ENCODE assay signal across 8 mouse cellular contexts in the genomic region with DNA sequence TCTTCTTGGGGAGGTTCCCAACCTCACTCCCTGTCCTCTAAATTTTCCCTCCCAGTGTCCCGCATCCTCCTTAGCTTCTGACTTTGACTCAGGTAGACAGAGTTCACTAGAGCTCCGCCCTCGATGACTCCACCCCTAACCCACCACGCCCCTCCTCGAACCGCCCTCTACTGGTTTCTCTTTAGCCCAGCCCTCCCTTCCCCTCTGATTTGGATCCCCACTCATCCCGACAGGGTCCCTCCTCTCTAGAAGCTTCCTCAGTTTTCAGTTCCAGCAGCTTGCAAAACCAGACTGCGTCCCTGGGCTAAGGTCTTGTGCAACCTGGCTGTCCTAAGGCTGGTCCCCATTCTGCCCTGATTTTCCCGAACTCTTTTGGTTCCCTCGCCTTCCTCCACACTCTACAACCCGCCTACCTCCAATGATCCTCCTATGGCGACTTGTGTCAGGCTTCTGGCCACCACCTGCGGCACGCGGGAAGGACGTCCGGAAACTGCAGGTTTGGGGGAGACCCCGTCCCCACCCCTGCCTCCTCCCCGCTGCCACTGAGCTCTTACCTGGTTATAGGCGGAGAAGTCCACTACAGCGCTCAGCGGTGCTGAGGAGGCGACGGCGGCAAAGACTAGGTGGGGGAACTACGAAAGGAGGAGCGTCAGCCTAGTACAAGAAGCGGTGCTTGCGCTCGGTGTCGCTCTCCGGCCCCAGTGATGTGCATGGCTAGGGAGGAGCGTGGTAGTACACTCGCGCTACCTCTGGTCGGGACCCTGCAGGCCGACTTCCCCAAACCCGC. TPM values are rescaled to one million over a fixed set of nuclear protein-coding genes. Genes with fewer than 3 reads are reported as not detected.
A peak's percentile ranks its signal among the peaks of the same experiment; 100 is the strongest.
DNase-seq lines count a peak whose midpoint lies in the region; ATAC-seq and TF ChIP-seq lines count a peak whose summit lies in the region.

No protein-coding gene starts in this region.

- no peaks in the 10 kb centered on the region for H3K36me3 ChIP-seq in limb, embryonic 14.5 days (ENCODE audit: control insufficient read depth, insufficient read depth, low read length)
- H3K36me3 ChIP-seq in midbrain, embryonic 13.5 days, result no peaks in the 10 kb centered on the region
- no peaks in the 10 kb centered on the region for H3K36me3 ChIP-seq in testis, adult 2 months (ENCODE audit: control insufficient read depth, insufficient read depth, low read length)

- H3K4me1 ChIP-seq in limb, embryonic 14.5 days (ENCODE audit: control insufficient read depth, insufficient read depth, low read length), result peaks cover 9% of the 10 kb centered on the region; the same call in 1 of the 2 replicates
- peaks cover 19% of the 10 kb centered on the region for H3K4me1 ChIP-seq in midbrain, embryonic 13.5 days (replicated peaks)
- H3K4me1 ChIP-seq in testis, adult 2 months (ENCODE audit: control insufficient read depth, insufficient read depth, low read length), result peaks cover 11% of the 10 kb centered on the region

- peak; percentile 30 to 40 for DNase-seq in cerebellum, postnatal 25 days
- no peak for DNase-seq in cerebellum, adult 11-12 months
- peak; percentile 85 for DNase-seq in embryo, embryonic 10.5 days (ENCODE audit: low spot score)
- DNase-seq in heart, postnatal 4 days, result peak; percentile 47
- DNase-seq in limb, embryonic 14.5 days (ENCODE audit: low spot score), result peak; percentile 71
- no peak for DNase-seq in cerebellum, postnatal 4 days (ENCODE audit: low spot score in 2 of 2)

- WGBS in limb, embryonic 14.5 days, result 0% methylated on average over 31 of the region's 38 CpGs
- under 1% methylated on average over 38 of the region's 38 CpGs for WGBS in midbrain, embryonic 13.5 days

- no peak for TF ChIP-seq POLR2A in limb, embryonic 14.5 days (IDR thresholded peaks at IDR 0.05; ENCODE audit: borderline replicate concordance, extremely low read depth, insufficient read depth, insufficient read length)
- no peak for TF ChIP-seq POLR2A in testis, adult 2 months (IDR thresholded peaks at IDR 0.05; ENCODE audit: control insufficient read depth, low read depth, low read length)

- TF ChIP-seq CTCF in testis, adult 2 months (IDR thresholded peaks at IDR 0.05; ENCODE audit: control insufficient read depth, insufficient read depth, insufficient replicate concordance, low read depth, low read length), result no peak

- peaks cover 94% of the 10 kb centered on the region for H3K27me3 ChIP-seq in limb, embryonic 14.5 days (ENCODE audit: control insufficient read depth, insufficient read depth, low read length)
- peaks cover 99% of the 10 kb centered on the region for H3K27me3 ChIP-seq in midbrain, embryonic 13.5 days
- H3K27me3 ChIP-seq in testis, adult 2 months (ENCODE audit: control insufficient read depth, insufficient read depth, low read length), result peaks cover 5% of the 10 kb centered on the region

- H3K4me3 ChIP-seq in limb, embryonic 14.5 days (replicated peaks; ENCODE audit: low read length), result peak overlapping the region; percentile 53
- H3K4me3 ChIP-seq in midbrain, embryonic 13.5 days (replicated peaks), result peak overlapping the region; percentile 46
- H3K4me3 ChIP-seq in testis, adult 2 months (ENCODE audit: control insufficient read depth, low read depth, low read length), result peak overlapping the region; percentile 32

- ATAC-seq in limb, embryonic 14.5 days (ENCODE audit: low FRiP score, low read depth), result peak; percentile 88
- ATAC-seq in midbrain, embryonic 13.5 days, result peak; percentile 81

- peak overlapping the region; percentile 91 for H3K4me2 ChIP-seq in limb, embryonic 14.5 days (replicated peaks; ENCODE audit: low read depth, low read length, severe bottlenecking)
- peak overlapping the region; percentile 84 for H3K4me2 ChIP-seq in midbrain, embryonic 13.5 days (replicated peaks)

- H3K9me3 ChIP-seq in limb, embryonic 14.5 days (ENCODE audit: control insufficient read depth, low read length), result no peaks in the 10 kb centered on the region
- no peaks in the 10 kb centered on the region for H3K9me3 ChIP-seq in midbrain, embryonic 13.5 days

- peak overlapping the region; percentile 35 for H3K9ac ChIP-seq in limb, embryonic 14.5 days (ENCODE audit: low read depth, low read length, severe bottlenecking)
- peak overlapping the region; percentile 57 for H3K9ac ChIP-seq in midbrain, embryonic 13.5 days (replicated peaks)

- H3K27ac ChIP-seq in limb, embryonic 14.5 days (replicated peaks; ENCODE audit: low read depth, low read length), result no peak overlapping the region
- H3K27ac ChIP-seq in midbrain, embryonic 13.5 days, result no peak overlapping the region
- no peak overlapping the region for H3K27ac ChIP-seq in testis, adult 2 months (ENCODE audit: control insufficient read depth, insufficient read depth, low read depth, low read length)

RNA-seq across cellular contexts. Expression of a gene that starts 3.0 kb away (rescaled TPM):
- total RNA-seq in heart, postnatal 4 days (2021), result not detected
- 1.1 and 1.6 TPM in 2 replicates for polyA plus RNA-seq in limb, embryonic 14.5 days (2012; rRNA removed)
- 0.51 and 0.57 TPM in 2 replicates for polyA plus RNA-seq in limb, embryonic 14.5 days (2014; fragmentation: Nextera tagmentation; extraction: Ambion mirVana)
- polyA plus RNA-seq in midbrain, embryonic 13.5 days (2015; fragmentation: Nextera tagmentation; extraction: Ambion mirVana), result not detected in 2 replicates
- polyA plus RNA-seq in testis, adult 2 months (2012; rRNA removed), result 0.05 and 0.22 TPM in 2 replicates

RNA-seq across cellular contexts. Expression of a gene that starts 25.5 kb away (rescaled TPM):
- not detected for total RNA-seq in heart, postnatal 4 days (2021)
- 0.09 and 0.17 TPM in 2 replicates for polyA plus RNA-seq in limb, embryonic 14.5 days (2012; rRNA removed)
- polyA plus RNA-seq in limb, embryonic 14.5 days (2014; fragmentation: Nextera tagmentation; extraction: Ambion mirVana), result 0.11 and 0.18 TPM in 2 replicates
- not detected in 2 replicates for polyA plus RNA-seq in midbrain, embryonic 13.5 days (2015; fragmentation: Nextera tagmentation; extraction: Ambion mirVana)
- 128 and 157 TPM in 2 replicates for polyA plus RNA-seq in testis, adult 2 months (2012; rRNA removed)

RNA-seq across cellular contexts. Expression of a gene that starts 28.8 kb away (rescaled TPM):
- total RNA-seq in heart, postnatal 4 days (2021), result 100 to 1,000 TPM; 504 to 579 TPM
- 5.5 and 14.9 TPM in 2 replicates for polyA plus RNA-seq in limb, embryonic 14.5 days (2012; rRNA removed)
- polyA plus RNA-seq in limb, embryonic 14.5 days (2014; fragmentation: Nextera tagmentation; extraction: Ambion mirVana), result 6.5 and 22.1 TPM in 2 replicates
- 6.2 TPM in 1 of 2 replicates, not detected in the other for polyA plus RNA-seq in midbrain, embryonic 13.5 days (2015; fragmentation: Nextera tagmentation; extraction: Ambion mirVana)
- 1.8 and 3.7 TPM in 2 replicates for polyA plus RNA-seq in testis, adult 2 months (2012; rRNA removed)

RNA-seq across cellular contexts. Expression of a gene that starts 29.1 kb away (rescaled TPM):
- 100 to 1,000 TPM; 416 to 424 TPM for total RNA-seq in heart, postnatal 4 days (2021)
- 24.6 and 30.5 TPM in 2 replicates for polyA plus RNA-seq in limb, embryonic 14.5 days (2012; rRNA removed)
- polyA plus RNA-seq in limb, embryonic 14.5 days (2014; fragmentation: Nextera tagmentation; extraction: Ambion mirVana), result 6.9 and 7.1 TPM in 2 replicates
- polyA plus RNA-seq in midbrain, embryonic 13.5 days (2015; fragmentation: Nextera tagmentation; extraction: Ambion mirVana), result 4.0 and 5.5 TPM in 2 replicates
- 10.0 and 11.3 TPM in 2 replicates for polyA plus RNA-seq in testis, adult 2 months (2012; rRNA removed)

RNA-seq across cellular contexts. Expression of a gene that starts 34.6 kb away (rescaled TPM):
- total RNA-seq in heart, postnatal 4 days (2021), result 100 to 1,000 TPM; 139 to 147 TPM
- polyA plus RNA-seq in limb, embryonic 14.5 days (2012; rRNA removed), result 31.0 and 39.5 TPM in 2 replicates
- polyA plus RNA-seq in limb, embryonic 14.5 days (2014; fragmentation: Nextera tagmentation; extraction: Ambion mirVana), result 14.0 and 14.7 TPM in 2 replicates
- 18.1 and 20.1 TPM in 2 replicates for polyA plus RNA-seq in midbrain, embryonic 13.5 days (2015; fragmentation: Nextera tagmentation; extraction: Ambion mirVana)
- polyA plus RNA-seq in testis, adult 2 months (2012; rRNA removed), result 3.7 and 6.6 TPM in 2 replicates

Comparison
In these comparisons a context has a peak if more than half of its experiments do, and no peak if none do; other contexts are left out.
1. DNase-seq: peak in cerebellum, postnatal 25 days (2 of 2), embryo, embryonic 10.5 days (single experiment), heart, postnatal 4 days (single experiment) and limb, embryonic 14.5 days (single experiment); none in cerebellum, adult 11-12 months (single experiment) and cerebellum, postnatal 4 days (0 of 2).
2. RNA of a gene that starts 25.5 kb away (polyA plus RNA-seq): 128 to 157 TPM in testis, adult 2 months; 0.09 to 0.18 TPM in limb, embryonic 14.5 days and not detected in midbrain, embryonic 13.5 days; every median in the first group is over 100 times any median in the second.
3. Peak in every context shown above with its lines, with median percentiles within 50 percentile points of each other: H3K4me3 ChIP-seq.